Mouse (Mus musculus): ENCODE results near the gene Tex14.

DNA sequence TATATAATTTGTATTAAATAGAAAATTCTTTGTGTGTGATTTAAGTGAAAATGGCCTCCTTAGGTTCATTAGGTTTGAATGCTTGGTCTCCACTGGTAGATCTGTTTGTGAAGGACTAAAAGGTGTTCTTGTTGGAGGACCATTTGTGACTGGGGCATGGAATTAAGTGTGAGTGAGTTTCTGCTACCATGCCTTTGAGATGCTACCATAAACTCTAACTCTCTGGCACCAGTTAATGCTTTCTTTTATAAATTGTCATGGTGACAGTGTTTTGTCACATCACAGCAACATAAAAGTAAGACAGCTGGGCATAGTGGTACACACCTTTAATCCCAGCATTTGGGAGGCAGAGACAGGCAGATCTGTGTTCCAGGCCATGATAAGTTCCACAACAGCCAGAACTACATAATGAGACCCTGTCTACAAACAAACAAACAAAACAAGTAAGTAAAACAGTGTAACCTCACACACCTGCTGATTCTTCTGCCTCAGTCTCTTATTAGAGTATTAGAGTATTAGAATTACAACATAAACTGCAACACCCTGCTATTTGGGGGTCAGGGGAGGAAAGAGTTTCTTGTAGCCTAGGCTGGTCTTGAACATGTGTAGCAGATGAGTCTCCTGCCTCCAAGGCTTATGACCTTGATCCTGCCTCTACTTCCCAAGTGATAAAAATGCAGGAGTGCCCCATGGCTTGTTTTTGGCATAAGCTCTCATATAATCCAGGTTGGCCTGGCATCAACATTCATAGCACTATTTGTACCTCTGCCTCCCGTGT, 22.6 kb downstream of the Tex14 start:
- TF ChIP-seq POLR2A (IDR thresholded peaks at IDR 0.05; ENCODE audit: extremely low read depth, insufficient read depth, low read length) (no peak), CTCF (IDR thresholded peaks at IDR 0.05; ENCODE audit: extremely low read depth, insufficient read depth, low read length) (no peak)

Measured in cortical plate, adult 2 months (tissue).